Mouse (Mus musculus) heart, adult 2 months (tissue): ENCODE measurements at regions not wholly inside any gene's neighbourhood (a gene's known extent, or its start where the extent isn't known, plus 50 kb on each side); places are given as distances from the start of the nearest gene placed in this dataset.

Experiments used
- DNase-seq, 2 experiments: peaks; one replicate each; pipeline ENCODE4 v3.0.0; 2021
- H3K27ac ChIP-seq: fragments of 200-600 bp; 2 replicates; pipeline ENCODE4 v1.8.1; 2022
- H3K27me3 ChIP-seq: fragments of 200-500 bp; 2 replicates; pipeline ENCODE4 v1.6.1; 2012; ENCODE audit warnings: mild to moderate bottlenecking, low read length, inconsistent platforms, mixed read lengths; ENCODE audit not compliant: control insufficient read depth, insufficient read depth
- H3K36me3 ChIP-seq: fragments of 200-500 bp; 2 replicates; pipeline ENCODE4 v1.6.1; 2012; ENCODE audit warnings: low read length, inconsistent platforms; ENCODE audit not compliant: control insufficient read depth, insufficient read depth
- H3K4me1 ChIP-seq: fragments of 200-500 bp; 2 replicates; pipeline ENCODE4 v1.6.1; 2011; ENCODE audit warnings: low read length; ENCODE audit not compliant: control insufficient read depth, insufficient read depth
- H3K4me3 ChIP-seq: fragments of 200-600 bp; 2 replicates; pipeline ENCODE4 v1.8.1; 2022
- H3K79me2 ChIP-seq: fragments of 200-500 bp; replicated peaks from 2 replicates; pipeline ENCODE4 v1.6.1; 2012; ENCODE audit warnings: mild to moderate bottlenecking, inconsistent platforms, low read length, moderate library complexity, mixed read lengths; ENCODE audit not compliant: control insufficient read depth, insufficient read depth
- H3K9ac ChIP-seq: fragments of 200-500 bp; 2 replicates; pipeline ENCODE4 v1.6.1; 2012; ENCODE audit warnings: low read depth, mild to moderate bottlenecking, control low read depth, inconsistent platforms, low read length, mixed read lengths
- CTCF ChIP-seq: fragments of 200-600 bp; IDR thresholded peaks from 2 replicates; pipeline ENCODE4 v1.8.1; 2022; ENCODE audit warnings: antibody characterized with exemption, mild to moderate bottlenecking, moderate library complexity
- EP300 ChIP-seq: fragments of 200-500 bp; IDR thresholded peaks from 2 replicates; pipeline ENCODE4 v1.6.1; 2011; ENCODE audit warnings: low read depth, low read length, control low read depth; ENCODE audit not compliant: insufficient read depth
- POLR2A ChIP-seq: fragments of 200-500 bp; IDR thresholded peaks from 2 replicates; pipeline ENCODE4 v1.6.1; 2011; ENCODE audit warnings: mild to moderate bottlenecking, low read depth, low read length, control low read depth; ENCODE audit not compliant: insufficient read depth
- WGBS: fragments of 180-500 bp; shearing (Covaris S2); methylation state at CpG from one replicate; pipeline ENCODE4 v1.1.7; 2018; 5-methylcytosine and 5-hydroxymethylcytosine counted together
- intact Hi-C: fragments of 180-260 bp; cut with DNase I; formaldehyde crosslinking; loops from one replicate; pipeline ENCODE4 v1.15.1; 2025

DNA sequence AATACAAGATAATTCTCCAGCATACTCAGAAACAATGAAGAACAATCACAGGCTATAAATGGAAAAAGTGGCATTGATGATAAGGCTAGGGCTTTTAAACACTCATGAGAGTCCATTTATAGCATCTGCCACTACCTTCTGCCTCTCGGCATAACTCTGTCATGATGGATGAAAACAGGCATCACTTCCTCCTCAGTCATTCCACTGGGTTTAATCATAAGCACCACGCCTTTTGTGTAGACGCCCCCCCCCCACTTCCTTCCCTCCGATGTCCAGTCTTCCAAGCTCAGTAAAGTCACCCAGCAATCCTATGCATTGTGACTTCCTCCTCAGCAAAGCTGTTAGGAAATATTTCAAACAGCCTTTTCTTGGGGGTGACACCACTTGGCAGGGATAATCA, 63.1 kb upstream of the Dkk2 start:
- intact Hi-C loops = no loop called here
- Histone ChIP-seq H3K4me1 (no peaks in the 10 kb centered on the region), H3K79me2 (no peaks in the 10 kb centered on the region), H3K36me3 (no peaks in the 10 kb centered on the region), H3K27ac (no peak overlapping the region), H3K9ac (no peak overlapping the region), H3K27me3 (no peaks in the 10 kb centered on the region), H3K4me3 (no peak overlapping the region)
- DNase-seq = no peak
- TF ChIP-seq CTCF (no peak), POLR2A (no peak), EP300 (no peak)
- 16% methylated on average over 3 of the region's 4 CpGs for WGBS

DNA sequence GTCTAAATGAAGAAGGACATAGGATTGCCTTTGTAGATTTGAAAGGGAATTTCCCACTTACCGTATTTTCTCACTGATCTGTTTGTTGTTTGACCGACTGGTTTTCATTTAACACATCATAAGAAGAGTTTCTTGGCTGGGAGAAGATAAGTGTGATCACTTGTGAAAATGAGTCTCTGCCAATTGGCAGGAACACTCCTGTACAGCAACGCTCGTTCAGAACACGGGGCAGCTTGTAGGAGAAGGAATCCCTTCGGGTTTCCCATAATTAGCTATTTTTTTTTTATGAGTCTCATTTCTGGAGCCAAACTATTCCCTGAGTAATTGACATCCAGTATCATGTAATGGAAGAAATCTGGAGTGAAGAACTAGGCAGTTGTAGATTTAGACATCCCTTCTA, 61.8 kb upstream of the Dkk2 start:
- DNase-seq = no peak
- no peaks in the 10 kb centered on the region for H3K27me3 ChIP-seq
- 51% methylated on average over 6 of the region's 6 CpGs for WGBS
- intact Hi-C loops = no loop called here
- H3K9ac ChIP-seq = no peak overlapping the region
- H3K79me2 ChIP-seq = no peaks in the 10 kb centered on the region
- TF ChIP-seq EP300 (no peak), CTCF (no peak), POLR2A (no peak)
- H3K27ac ChIP-seq = no peak overlapping the region
- H3K4me1 ChIP-seq = no peaks in the 10 kb centered on the region
- no peaks in the 10 kb centered on the region for H3K36me3 ChIP-seq
- no peak overlapping the region for H3K4me3 ChIP-seq

DNA sequence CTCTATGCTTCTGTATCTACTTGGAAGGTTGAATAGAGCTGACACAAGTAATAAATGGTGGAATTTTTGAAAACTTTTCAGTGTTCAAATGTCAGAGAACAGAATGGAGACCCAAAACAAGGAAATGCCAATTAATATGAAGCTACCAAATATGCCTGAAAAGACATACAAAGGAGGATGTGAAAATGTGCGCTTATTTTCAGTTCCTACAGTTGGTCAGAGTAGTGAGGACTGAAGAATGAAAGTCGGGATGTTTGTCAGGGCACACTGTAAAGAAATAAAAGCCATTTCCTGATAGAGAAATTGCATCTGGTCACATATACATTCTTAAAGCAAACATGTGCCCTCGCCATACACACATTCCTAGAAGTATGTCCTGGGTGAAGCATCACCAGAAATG, 56.0 kb upstream of the Dkk2 start:
- H3K36me3 ChIP-seq = no peaks in the 10 kb centered on the region
- no peak for DNase-seq
- H3K4me1 ChIP-seq = no peaks in the 10 kb centered on the region
- TF ChIP-seq EP300 (no peak), POLR2A (no peak), CTCF (no peak)
- no peak overlapping the region for H3K4me3 ChIP-seq
- no peaks in the 10 kb centered on the region for H3K79me2 ChIP-seq
- WGBS = 82% methylated on average over 3 of the region's 3 CpGs
- intact Hi-C loops = no loop called here
- H3K9ac ChIP-seq = no peak overlapping the region
- no peak overlapping the region for H3K27ac ChIP-seq
- no peaks in the 10 kb centered on the region for H3K27me3 ChIP-seq

DNA sequence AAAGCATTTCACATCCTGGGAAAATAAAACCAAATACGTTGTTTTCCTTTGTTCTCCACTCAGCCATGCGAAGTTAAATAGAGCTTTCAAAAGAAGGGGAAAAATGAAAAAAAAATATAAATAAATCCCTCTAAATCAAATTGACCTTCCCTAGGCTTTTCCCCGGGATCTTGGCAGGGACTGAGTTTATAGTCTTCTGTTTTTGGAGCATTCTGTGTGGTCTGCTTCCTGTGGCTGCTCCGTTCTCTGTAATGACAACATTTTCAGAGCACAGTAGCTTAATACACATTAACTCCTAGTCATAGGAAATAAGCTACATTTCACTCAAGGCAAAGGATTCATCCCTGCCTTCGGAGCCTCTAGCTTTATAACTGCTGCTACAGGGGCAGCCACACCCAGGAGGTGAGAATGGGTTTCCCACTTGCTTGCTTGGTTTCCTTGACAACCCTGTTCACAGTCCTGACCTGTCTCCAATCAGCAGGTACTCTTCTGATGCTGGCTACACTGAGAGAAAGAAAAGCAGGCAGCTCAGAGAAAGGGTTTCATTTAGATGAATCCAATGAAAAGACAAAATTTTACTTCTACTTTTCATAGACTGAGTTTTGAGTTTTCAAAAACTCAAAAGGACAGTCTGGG, 51.9 kb upstream of the Dkk2 start:
- Histone ChIP-seq H3K79me2 (no peaks in the 10 kb centered on the region), H3K27me3 (no peaks in the 10 kb centered on the region), H3K4me1 (no peaks in the 10 kb centered on the region), H3K36me3 (no peaks in the 10 kb centered on the region), H3K9ac (no peak overlapping the region), H3K27ac (no peak overlapping the region), H3K4me3 (no peak overlapping the region)
- WGBS = 28% methylated on average over 5 of the region's 5 CpGs
- no peak for DNase-seq
- TF ChIP-seq CTCF (no peak), EP300 (no peak), POLR2A (no peak)
- intact Hi-C loops = no loop called here

DNA sequence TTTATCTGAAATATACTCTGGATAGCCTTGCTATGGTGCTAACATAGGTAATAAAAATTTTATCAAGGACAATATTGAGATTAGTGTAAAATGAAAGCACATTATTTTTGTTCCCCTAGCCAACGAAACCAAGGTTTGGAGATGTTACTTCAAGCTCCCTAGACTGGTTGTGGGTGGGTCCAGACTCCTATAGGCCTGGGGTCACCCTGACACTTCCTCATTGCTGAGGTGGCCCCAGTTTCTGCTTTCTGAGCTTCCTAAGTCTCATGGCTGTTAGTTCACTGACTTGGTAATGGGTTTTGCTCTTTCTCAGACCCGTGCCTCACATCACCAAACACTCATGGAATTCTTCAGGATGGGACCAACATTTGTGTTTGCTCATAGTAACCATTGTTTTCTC, 49.9 kb upstream of the Dkk2 start:
- no peak overlapping the region for H3K4me3 ChIP-seq
- no peak for DNase-seq
- 55% methylated on average over 2 of the region's 2 CpGs for WGBS

More for the DNA sequence above, 49.9 kb upstream of the Dkk2 start:
- TF ChIP-seq CTCF (no peak), EP300 (no peak), POLR2A (no peak)
- no peaks in the 10 kb centered on the region for H3K27me3 ChIP-seq
- intact Hi-C loops = no loop called here
- no peaks in the 10 kb centered on the region for H3K36me3 ChIP-seq
- no peak overlapping the region for H3K9ac ChIP-seq
- no peak overlapping the region for H3K27ac ChIP-seq
- H3K4me1 ChIP-seq = no peaks in the 10 kb centered on the region
- H3K79me2 ChIP-seq = no peaks in the 10 kb centered on the region
